Mouse (Mus musculus): Measurements from ENCODE around the gene 1700029I15Rik.

GRCm38 (mm10) chr2:92391116-92391515 lies 8.8 kb downstream of the 1700029I15Rik start:
- TF ChIP-seq EP300 (IDR thresholded peaks at IDR 0.05; ENCODE audit: low read depth) (no peak), CTCF (IDR thresholded peaks at IDR 0.05; ENCODE audit: low read depth) (no peak)

Data from liver, embryonic 14.5 days (tissue).